Mouse (Mus musculus): ENCODE data around the gene Zfp771. TPM values are rescaled to one million over a fixed set of nuclear protein-coding genes. Genes with fewer than 3 reads are reported as not detected.

Zfp771 gene
- polyA plus RNA-seq, 1 experiment from 2014 or later = 27.3 TPM

GRCm38 (mm10) chr7:127289306-127289705 is 45.2 kb downstream of the Zfp771 start:
- no peaks in the 10 kb centered on the region for H3K4me1 ChIP-seq (replicated peaks; ENCODE audit: control insufficient read depth, insufficient read depth)
- no peak for ATAC-seq (ENCODE audit: low FRiP score, low TSS enrichment)
- H3K27me3 ChIP-seq (ENCODE audit: control insufficient read depth, insufficient read depth, low read length) = no peaks in the 10 kb centered on the region
- no peaks in the 10 kb centered on the region for H3K9me3 ChIP-seq (ENCODE audit: control insufficient read depth, low read length)
- no peak for TF ChIP-seq EP300 (optimal IDR thresholded peaks at IDR 0.05)
- no peak for TF ChIP-seq CTCF (IDR thresholded peaks at IDR 0.05; ENCODE audit: low read depth)
- H3K9ac ChIP-seq (ENCODE audit: low read length) = no peak overlapping the region
- H3K27ac ChIP-seq (replicated peaks) = no peak overlapping the region
- WGBS = 75% methylated on average over 2 of the region's 2 CpGs
- H3K36me3 ChIP-seq (ENCODE audit: control insufficient read depth, insufficient read depth, low read length) = no peaks in the 10 kb centered on the region
- no peak overlapping the region for H3K4me2 ChIP-seq (replicated peaks; ENCODE audit: low read depth)
- DNase-seq (ENCODE audit: low spot score) = no peak
- H3K4me3 ChIP-seq (ENCODE audit: low read depth, low read length) = no peak overlapping the region

- no peak for ATAC-seq (ENCODE audit: low FRiP score, low TSS enrichment)
- Histone ChIP-seq H3K9me3 (ENCODE audit: control insufficient read depth, low read length) (no peaks in the 10 kb centered on the region), H3K4me2 (replicated peaks; ENCODE audit: low read depth) (no peak overlapping the region), H3K4me1 (replicated peaks; ENCODE audit: control insufficient read depth, insufficient read depth) (no peaks in the 10 kb centered on the region), H3K36me3 (ENCODE audit: control insufficient read depth, insufficient read depth, low read length) (no peaks in the 10 kb centered on the region), H3K27me3 (ENCODE audit: control insufficient read depth, insufficient read depth, low read length) (no peaks in the 10 kb centered on the region), H3K4me3 (ENCODE audit: low read depth, low read length) (no peak overlapping the region), H3K27ac (replicated peaks) (no peak overlapping the region), H3K9ac (ENCODE audit: low read length) (no peak overlapping the region)
- DNase-seq (ENCODE audit: low spot score) = no peak
- TF ChIP-seq CTCF (IDR thresholded peaks at IDR 0.05; ENCODE audit: low read depth) = no peak
- no peak for TF ChIP-seq EP300 (optimal IDR thresholded peaks at IDR 0.05)
- 64% methylated on average over 8 of the region's 8 CpGs for WGBS
These were observed 46.1 kb downstream of the Zfp771 start for GRCm38 (mm10) chr7:127290142-127290541.

GRCm38 (mm10) chr7:127296098-127296497 is 52.0 kb downstream of the Zfp771 start, which contains the start of gene Itgal:
TSS of gene Itgal (plus strand) at chr7:127296260.
- Histone ChIP-seq H3K27me3 (ENCODE audit: control insufficient read depth, insufficient read depth, low read length) (no peaks in the 10 kb centered on the region), H3K36me3 (ENCODE audit: control insufficient read depth, insufficient read depth, low read length) (no peaks in the 10 kb centered on the region), H3K9ac (ENCODE audit: low read length) (no peak within 1 kb of the TSS), H3K9me3 (ENCODE audit: control insufficient read depth, low read length) (no peaks in the 10 kb centered on the region), H3K4me2 (replicated peaks; ENCODE audit: low read depth) (no peak within 1 kb of the TSS), H3K27ac (replicated peaks) (no peak within 1 kb of the TSS), H3K4me1 (replicated peaks; ENCODE audit: control insufficient read depth, insufficient read depth) (no peaks in the 10 kb centered on the region), H3K4me3 (ENCODE audit: low read depth, low read length) (no peak within 1 kb of the TSS)
- no peak for ATAC-seq (ENCODE audit: low FRiP score, low TSS enrichment)
- TF ChIP-seq EP300 (optimal IDR thresholded peaks at IDR 0.05) = no peak
- no peak for TF ChIP-seq CTCF (IDR thresholded peaks at IDR 0.05; ENCODE audit: low read depth)
- DNase-seq (ENCODE audit: low spot score) = no peak
- 82% methylated on average over 11 of the region's 11 CpGs for WGBS

- Histone ChIP-seq H3K4me2 (replicated peaks; ENCODE audit: low read depth) (no peak overlapping the region), H3K9ac (ENCODE audit: low read length) (no peak overlapping the region), H3K4me1 (replicated peaks; ENCODE audit: control insufficient read depth, insufficient read depth) (no peaks in the 10 kb centered on the region), H3K4me3 (ENCODE audit: low read depth, low read length) (no peak overlapping the region), H3K27ac (replicated peaks) (no peak overlapping the region), H3K27me3 (ENCODE audit: control insufficient read depth, insufficient read depth, low read length) (no peaks in the 10 kb centered on the region), H3K36me3 (ENCODE audit: control insufficient read depth, insufficient read depth, low read length) (no peaks in the 10 kb centered on the region), H3K9me3 (ENCODE audit: control insufficient read depth, low read length) (no peaks in the 10 kb centered on the region)
- DNase-seq (ENCODE audit: low spot score) = no peak
- no peak for ATAC-seq (ENCODE audit: low FRiP score, low TSS enrichment)
- TF ChIP-seq CTCF (IDR thresholded peaks at IDR 0.05; ENCODE audit: low read depth) (no peak), EP300 (optimal IDR thresholded peaks at IDR 0.05) (no peak)
- WGBS = 77% methylated on average over 5 of the region's 5 CpGs
These were observed 52.9 kb downstream of the Zfp771 start for GRCm38 (mm10) chr7:127296786-127297555.

- WGBS = 94% methylated on average over 4 of the region's 5 CpGs
- H3K4me1 ChIP-seq (replicated peaks; ENCODE audit: control insufficient read depth, insufficient read depth) = no peaks in the 10 kb centered on the region
- no peaks in the 10 kb centered on the region for H3K9me3 ChIP-seq (ENCODE audit: control insufficient read depth, low read length)
- DNase-seq (ENCODE audit: low spot score) = no peak
- no peak for ATAC-seq (ENCODE audit: low FRiP score, low TSS enrichment)
- H3K36me3 ChIP-seq (ENCODE audit: control insufficient read depth, insufficient read depth, low read length) = no peaks in the 10 kb centered on the region
- H3K4me3 ChIP-seq (ENCODE audit: low read depth, low read length) = no peak overlapping the region
- H3K9ac ChIP-seq (ENCODE audit: low read length) = no peak overlapping the region
- H3K4me2 ChIP-seq (replicated peaks; ENCODE audit: low read depth) = no peak overlapping the region
- TF ChIP-seq EP300 (optimal IDR thresholded peaks at IDR 0.05) = no peak
- no peak for TF ChIP-seq CTCF (IDR thresholded peaks at IDR 0.05; ENCODE audit: low read depth)
- H3K27me3 ChIP-seq (ENCODE audit: control insufficient read depth, insufficient read depth, low read length) = no peaks in the 10 kb centered on the region
- H3K27ac ChIP-seq (replicated peaks) = no peak overlapping the region
These were observed 53.6 kb downstream of the Zfp771 start for GRCm38 (mm10) chr7:127297586-127298193.

Other genes with a start within 250 kb of the Zfp771 start
- 49.5 and 50.0 TPM in 2 replicates for gene Mvp, start 229.7 kb upstream of the Zfp771 start, polyA plus RNA-seq (2015; fragmentation: Nextera tagmentation; extraction: Ambion mirVana)
- gene Pagr1b, start 227.8 kb upstream of the Zfp771 start, polyA plus RNA-seq (2015; fragmentation: Nextera tagmentation; extraction: Ambion mirVana) = 0.42 TPM in 1 of 2 replicates, not detected in the other
- gene Pagr1a, start 226.9 kb upstream of the Zfp771 start, polyA plus RNA-seq (2015; fragmentation: Nextera tagmentation; extraction: Ambion mirVana) = 8.7 and 25.1 TPM in 2 replicates
- 12.0 and 27.5 TPM in 2 replicates for gene Gm42742, start 223.2 kb upstream of the Zfp771 start, polyA plus RNA-seq (2015; fragmentation: Nextera tagmentation; extraction: Ambion mirVana)
- gene Prrt2, start 223.1 kb upstream of the Zfp771 start, polyA plus RNA-seq (2015; fragmentation: Nextera tagmentation; extraction: Ambion mirVana) = 1.7 and 2.9 TPM in 2 replicates
- gene Maz, start 217.2 kb upstream of the Zfp771 start, polyA plus RNA-seq (2015; fragmentation: Nextera tagmentation; extraction: Ambion mirVana) = 21.3 and 25.5 TPM in 2 replicates
- 20.8 and 24.4 TPM in 2 replicates for gene Kif22, start 201.8 kb upstream of the Zfp771 start, polyA plus RNA-seq (2015; fragmentation: Nextera tagmentation; extraction: Ambion mirVana)
- gene Zg16, start 156.9 kb upstream of the Zfp771 start, polyA plus RNA-seq (2015; fragmentation: Nextera tagmentation; extraction: Ambion mirVana) = 1.8 and 2.0 TPM in 2 replicates
- 4.0 and 4.1 TPM in 2 replicates for gene AI467606, start 152.9 kb upstream of the Zfp771 start, polyA plus RNA-seq (2015; fragmentation: Nextera tagmentation; extraction: Ambion mirVana)
- 0.89 and 1.4 TPM in 2 replicates for gene Qprt, start 122.0 kb upstream of the Zfp771 start, polyA plus RNA-seq (2015; fragmentation: Nextera tagmentation; extraction: Ambion mirVana)
- 0.21 and 0.22 TPM in 2 replicates for gene Spn, start 106.5 kb upstream of the Zfp771 start, polyA plus RNA-seq (2015; fragmentation: Nextera tagmentation; extraction: Ambion mirVana)
- 22.8 and 25.2 TPM in 2 replicates for gene Cd2bp2, start 48.2 kb upstream of the Zfp771 start, polyA plus RNA-seq (2015; fragmentation: Nextera tagmentation; extraction: Ambion mirVana)
- 11.7 and 12.1 TPM in 2 replicates for gene Tbc1d10b, start 35.8 kb upstream of the Zfp771 start, polyA plus RNA-seq (2015; fragmentation: Nextera tagmentation; extraction: Ambion mirVana)
- gene Mylpf, start 35.4 kb upstream of the Zfp771 start, polyA plus RNA-seq (2015; fragmentation: Nextera tagmentation; extraction: Ambion mirVana) = 11.7 and 15.9 TPM in 2 replicates
- gene Zfp553, start 11.2 kb upstream of the Zfp771 start, polyA plus RNA-seq (2015; fragmentation: Nextera tagmentation; extraction: Ambion mirVana) = 11.4 and 12.2 TPM in 2 replicates
- 7.0 and 7.9 TPM in 2 replicates for gene Sept1, start 11.1 kb upstream of the Zfp771 start, polyA plus RNA-seq (2015; fragmentation: Nextera tagmentation; extraction: Ambion mirVana)
- gene Dctpp1, start 16.4 kb downstream of the Zfp771 start, polyA plus RNA-seq (2015; fragmentation: Nextera tagmentation; extraction: Ambion mirVana) = 79.8 and 84.5 TPM in 2 replicates
- 113 and 115 TPM in 2 replicates for gene Sephs2, start 29.8 kb downstream of the Zfp771 start, polyA plus RNA-seq (2015; fragmentation: Nextera tagmentation; extraction: Ambion mirVana)
- gene Itgal, start 52.0 kb downstream of the Zfp771 start, polyA plus RNA-seq (2015; fragmentation: Nextera tagmentation; extraction: Ambion mirVana) = 0.80 and 1.1 TPM in 2 replicates
- 9.0 and 11.0 TPM in 2 replicates for gene Zfp768, start 101.3 kb downstream of the Zfp771 start, polyA plus RNA-seq (2015; fragmentation: Nextera tagmentation; extraction: Ambion mirVana)
- gene Zfp747, start 131.8 kb downstream of the Zfp771 start, polyA plus RNA-seq (2015; fragmentation: Nextera tagmentation; extraction: Ambion mirVana) = 4.9 and 5.4 TPM in 2 replicates
- 3.0 and 3.1 TPM in 2 replicates for gene 9130019O22Rik, start 142.9 kb downstream of the Zfp771 start, polyA plus RNA-seq (2015; fragmentation: Nextera tagmentation; extraction: Ambion mirVana)
- 3.3 and 3.9 TPM in 2 replicates for gene E430018J23Rik, start 149.4 kb downstream of the Zfp771 start, polyA plus RNA-seq (2015; fragmentation: Nextera tagmentation; extraction: Ambion mirVana)
- gene Zfp764, start 162.5 kb downstream of the Zfp771 start, polyA plus RNA-seq (2015; fragmentation: Nextera tagmentation; extraction: Ambion mirVana) = 4.0 and 4.3 TPM in 2 replicates
- 15.6 and 17.8 TPM in 2 replicates for gene Zfp688, start 177.8 kb downstream of the Zfp771 start, polyA plus RNA-seq (2015; fragmentation: Nextera tagmentation; extraction: Ambion mirVana)
- gene Zfp689, start 204.9 kb downstream of the Zfp771 start, polyA plus RNA-seq (2015; fragmentation: Nextera tagmentation; extraction: Ambion mirVana) = 2.1 and 2.9 TPM in 2 replicates
- gene Prr14, start 215.3 kb downstream of the Zfp771 start, polyA plus RNA-seq (2015; fragmentation: Nextera tagmentation; extraction: Ambion mirVana) = 30.4 and 36.5 TPM in 2 replicates
- gene Fbrs, start 234.9 kb downstream of the Zfp771 start, polyA plus RNA-seq (2015; fragmentation: Nextera tagmentation; extraction: Ambion mirVana) = 8.7 and 9.3 TPM in 2 replicates

All from stomach, postnatal 0 days (tissue).